Mouse (Mus musculus) heart, embryonic 16.5 days (tissue): ENCODE results near the gene Magi2. TPM values are rescaled to one million over a fixed set of nuclear protein-coding genes. Genes with fewer than 3 reads are reported as not detected.
A peak's percentile ranks its signal among the peaks of the same experiment; 100 is the strongest.

ENCODE experiments used
- ATAC-seq: fragments of 200-750 bp; cut with Nextera tagmentation; replicated peaks from 2 replicates; pipeline ENCODE4 v1.8.0; 2017; ENCODE audit warnings: moderate number of reproducible peaks; ENCODE audit not compliant: insufficient read depth, low FRiP score; ENCODE audit errors: extremely low read depth
- H3K27ac ChIP-seq: fragments of 300-500 bp; sonication (generic); 2 replicates; pipeline ENCODE4 v1.5.1; 2014; ENCODE audit warnings: mild to moderate bottlenecking, low read length, control low read depth, moderate library complexity
- H3K27me3 ChIP-seq: fragments of 300-500 bp; sonication (generic); 2 replicates; pipeline ENCODE4 v1.6.1; 2014; ENCODE audit warnings: low read length, mixed read lengths; ENCODE audit not compliant: control insufficient read depth, insufficient read depth
- H3K36me3 ChIP-seq: fragments of 300-500 bp; sonication (generic); 2 replicates; pipeline ENCODE4 v1.6.1; 2014; ENCODE audit not compliant: control insufficient read depth, insufficient read depth
- H3K4me1 ChIP-seq: fragments of 300-500 bp; sonication (generic); 2 replicates; pipeline ENCODE4 v1.6.1; 2014; ENCODE audit warnings: low read length, mixed read lengths; ENCODE audit not compliant: control insufficient read depth, insufficient read depth
- H3K4me2 ChIP-seq: fragments of 300-500 bp; sonication (generic); 2 replicates; pipeline ENCODE4 v1.6.1; 2014; ENCODE audit warnings: low read depth, mild to moderate bottlenecking, control low read depth, low read length
- H3K4me3 ChIP-seq: fragments of 300-500 bp; sonication (generic); 2 replicates; pipeline ENCODE4 v1.5.1; 2014; ENCODE audit warnings: mild to moderate bottlenecking, control low read depth, low read length
- H3K9ac ChIP-seq: fragments of 300-500 bp; sonication (generic); 2 replicates; pipeline ENCODE4 v1.6.1; 2014; ENCODE audit warnings: low read length, control low read depth
- H3K9me3 ChIP-seq: fragments of 300-500 bp; sonication (generic); replicated peaks from 2 replicates; pipeline ENCODE4 v1.6.1; 2016; ENCODE audit warnings: low read length; ENCODE audit not compliant: control insufficient read depth
- WGBS: fragments of 180-500 bp; shearing (Covaris S2); extraction: QIAGEN DNeasy Blood & Tissue Kit; methylation state at CpG from one replicate; pipeline ENCODE4 v1.1.7; 2014; 5-methylcytosine and 5-hydroxymethylcytosine counted together
- polyA plus RNA-seq: library from polyadenylated mRNA; unstranded; fragments of >200 nt; fragmentation: Nextera tagmentation; extraction: Ambion mirVana; gene quantifications from 2 replicates; pipeline ENCODE4 v1.2.1, GENCODE M21; 2015

The Magi2 gene
- polyA plus RNA-seq, 1 experiment from 2014 or later: 3.3 TPM

- Histone ChIP-seq H3K4me2 (no peak overlapping the region), H3K4me3 (no peak overlapping the region), H3K36me3 (no peaks in the 10 kb centered on the region), H3K9ac (no peak overlapping the region), H3K9me3 (no peaks in the 10 kb centered on the region), H3K27me3 (no peaks in the 10 kb centered on the region), H3K4me1 (no peaks in the 10 kb centered on the region), H3K27ac (no peak overlapping the region)
- no peak for ATAC-seq
Observed at GRCm38 (mm10) chr5:20576266-20576665, 1349.4 kb downstream of the Magi2 start.

GRCm38 (mm10) chr5:20578666-20579065 lies 1351.8 kb downstream of the Magi2 start:
- ATAC-seq: no peak
- no peak overlapping the region for H3K9ac ChIP-seq
- WGBS: 84% methylated on average over 3 of the region's 3 CpGs
- H3K27ac ChIP-seq: no peak overlapping the region
- no peaks in the 10 kb centered on the region for H3K27me3 ChIP-seq
- no peak overlapping the region for H3K4me3 ChIP-seq
- H3K9me3 ChIP-seq: no peaks in the 10 kb centered on the region
- H3K4me1 ChIP-seq: peaks cover 4% of the 10 kb centered on the region; the same call in 1 of the 2 replicates
- no peaks in the 10 kb centered on the region for H3K36me3 ChIP-seq
- H3K4me2 ChIP-seq: no peak overlapping the region

GRCm38 (mm10) chr5:20580619-20581018 lies 1353.8 kb downstream of the Magi2 start:
- Histone ChIP-seq H3K4me2 (no peak overlapping the region), H3K27me3 (no peaks in the 10 kb centered on the region), H3K36me3 (no peaks in the 10 kb centered on the region), H3K9ac (no peak overlapping the region), H3K9me3 (no peaks in the 10 kb centered on the region), H3K4me1 (peaks cover 4% of the 10 kb centered on the region; the same call in 1 of the 2 replicates), H3K27ac (no peak overlapping the region), H3K4me3 (no peak overlapping the region)
- 81% methylated on average over 4 of the region's 4 CpGs for WGBS
- ATAC-seq: no peak

GRCm38 (mm10) chr5:20582995-20583435 lies 1356.2 kb downstream of the Magi2 start:
- Histone ChIP-seq H3K36me3 (no peaks in the 10 kb centered on the region), H3K9ac (no peak overlapping the region), H3K27ac (no peak overlapping the region), H3K27me3 (no peaks in the 10 kb centered on the region), H3K4me2 (peak overlapping the region; percentile 45; the same call in 1 of the 2 replicates), H3K4me1 (peaks cover 4% of the 10 kb centered on the region; the same call in 1 of the 2 replicates), H3K9me3 (no peaks in the 10 kb centered on the region), H3K4me3 (no peak overlapping the region; the same call in 1 of the 2 replicates)
- ATAC-seq: no peak
- 32% methylated on average over 10 of the region's 10 CpGs for WGBS

- H3K4me1 ChIP-seq: peaks cover 4% of the 10 kb centered on the region; the same call in 1 of the 2 replicates
- H3K9ac ChIP-seq: no peak overlapping the region
- 49% methylated on average over 3 of the region's 3 CpGs for WGBS
Observed at GRCm38 (mm10) chr5:20583639-20584038, 1356.8 kb downstream of the Magi2 start.

GRCm38 (mm10) chr5:20584769-20585168 lies 1357.9 kb downstream of the Magi2 start:
- Histone ChIP-seq H3K4me2 (no peak overlapping the region), H3K4me1 (peaks cover 4% of the 10 kb centered on the region; the same call in 1 of the 2 replicates), H3K9ac (no peak overlapping the region), H3K36me3 (no peaks in the 10 kb centered on the region), H3K27ac (no peak overlapping the region), H3K4me3 (no peak overlapping the region), H3K9me3 (no peaks in the 10 kb centered on the region), H3K27me3 (no peaks in the 10 kb centered on the region)
- WGBS: 89% methylated on average over 3 of the region's 3 CpGs
- ATAC-seq: no peak

More at GRCm38 (mm10) chr5:20583639-20584038, 1356.8 kb downstream of the Magi2 start:
- Histone ChIP-seq H3K27me3 (no peaks in the 10 kb centered on the region), H3K36me3 (no peaks in the 10 kb centered on the region), H3K9me3 (no peaks in the 10 kb centered on the region), H3K27ac (no peak overlapping the region), H3K4me3 (no peak overlapping the region), H3K4me2 (peak overlapping the region; percentile 45; the same call in 1 of the 2 replicates)
- ATAC-seq: no peak

- Histone ChIP-seq H3K4me1 (no peaks in the 10 kb centered on the region), H3K27me3 (no peaks in the 10 kb centered on the region), H3K36me3 (no peaks in the 10 kb centered on the region), H3K9ac (no peak overlapping the region), H3K9me3 (no peaks in the 10 kb centered on the region), H3K27ac (no peak overlapping the region), H3K4me2 (no peak overlapping the region), H3K4me3 (no peak overlapping the region)
- ATAC-seq: no peak
- 54% methylated on average over 3 of the region's 3 CpGs for WGBS
Observed at GRCm38 (mm10) chr5:20589731-20590130, 1362.9 kb downstream of the Magi2 start.

- H3K9me3 ChIP-seq: no peaks in the 10 kb centered on the region
- H3K27ac ChIP-seq: no peak overlapping the region
- H3K9ac ChIP-seq: no peak overlapping the region
- H3K36me3 ChIP-seq: no peaks in the 10 kb centered on the region
- WGBS: 62% methylated on average over 3 of the region's 3 CpGs
- no peaks in the 10 kb centered on the region for H3K27me3 ChIP-seq
- H3K4me3 ChIP-seq: no peak overlapping the region
- H3K4me1 ChIP-seq: no peaks in the 10 kb centered on the region
- no peak overlapping the region for H3K4me2 ChIP-seq
- no peak for ATAC-seq
Observed at GRCm38 (mm10) chr5:20598196-20598595, 1371.4 kb downstream of the Magi2 start.

- H3K4me1 ChIP-seq: no peaks in the 10 kb centered on the region
- H3K4me2 ChIP-seq: no peak overlapping the region
- no peaks in the 10 kb centered on the region for H3K27me3 ChIP-seq
- H3K9ac ChIP-seq: no peak overlapping the region
- no peak overlapping the region for H3K27ac ChIP-seq
- H3K36me3 ChIP-seq: no peaks in the 10 kb centered on the region
- no peak for ATAC-seq
- no peak overlapping the region for H3K4me3 ChIP-seq
- 47% methylated on average over 7 of the region's 7 CpGs for WGBS
- H3K9me3 ChIP-seq: no peaks in the 10 kb centered on the region
Observed at GRCm38 (mm10) chr5:20603756-20604469, 1377.1 kb downstream of the Magi2 start.
